Mouse (Mus musculus) ES-Bruce4 (cell line): ENCODE data around the gene Tbc1d22a. TPM values are rescaled to one million over a fixed set of nuclear protein-coding genes. Genes with fewer than 3 reads are reported as not detected.
"Not testable (repeated sequence)": the region's sequence is repeated elsewhere in the genome, so short reads cannot be mapped to it uniquely, and the experiment has no call there.

ENCODE experiments used
- H3K27ac ChIP-seq: 2 replicates; pipeline ENCODE4 v1.5.1; 2012; ENCODE audit warnings: low read length, inconsistent platforms; ENCODE audit not compliant: insufficient read depth
- H3K27me3 ChIP-seq: 2 replicates; pipeline ENCODE4 v1.6.1; 2012; ENCODE audit warnings: mild to moderate bottlenecking, low read length, inconsistent platforms; ENCODE audit not compliant: control insufficient read depth, poor library complexity, insufficient read depth, severe bottlenecking
- H3K36me3 ChIP-seq: 2 replicates; pipeline ENCODE4 v1.6.1; 2012; ENCODE audit warnings: inconsistent platforms, mild to moderate bottlenecking, low read length, moderate library complexity; ENCODE audit not compliant: control insufficient read depth, poor library complexity, insufficient read depth, severe bottlenecking
- H3K4me1 ChIP-seq: one replicate; pipeline ENCODE4 v1.8.1; 2011; ENCODE audit warnings: low read length; ENCODE audit not compliant: control insufficient read depth, insufficient read depth
- H3K4me3 ChIP-seq: 2 replicates; pipeline ENCODE4 v1.5.1; 2011; ENCODE audit warnings: low read depth, mild to moderate bottlenecking, low read length
- H3K9ac ChIP-seq: 2 replicates; pipeline ENCODE4 v1.6.1; 2012; ENCODE audit warnings: low read depth, mild to moderate bottlenecking, inconsistent platforms; ENCODE audit not compliant: poor library complexity, severe bottlenecking
- H3K9me3 ChIP-seq: replicated peaks from 2 replicates; pipeline ENCODE4 v1.6.1; 2012; ENCODE audit warnings: mild to moderate bottlenecking, low read length, inconsistent platforms; ENCODE audit not compliant: control insufficient read depth, poor library complexity, insufficient read depth, severe bottlenecking
- CTCF ChIP-seq: IDR thresholded peaks from one replicate; pipeline ENCODE4 v1.8.1; 2011; ENCODE audit warnings: low read depth, low read length
- EP300 ChIP-seq: IDR thresholded peaks from 2 replicates; pipeline ENCODE4 v1.6.1; 2011; ENCODE audit warnings: low read depth, low read length; ENCODE audit not compliant: insufficient read depth
- POLR2A ChIP-seq: IDR thresholded peaks from one replicate; pipeline ENCODE4 v1.8.1; 2011; ENCODE audit warnings: low read length; ENCODE audit not compliant: insufficient read depth
- polyA plus RNA-seq: library from polyadenylated mRNA; stranded (reverse); fragments of >200 nt; gene quantifications from 2 replicates; pipeline ENCODE4 v1.2.4, GENCODE M21; 2011; ENCODE audit warnings: low read depth; ENCODE audit not compliant: missing spikeins, insufficient read depth, insufficient read length

Gene Tbc1d22a
- polyA plus RNA-seq, 1 experiment, result 14.1 TPM

GRCm38 (mm10) chr15:86190387-86190786 lies 23.9 kb upstream of the Tbc1d22a start:
- TF ChIP-seq EP300 (no peak), CTCF (no peak), POLR2A (no peak)
- Histone ChIP-seq H3K4me1 (peaks cover 4% of the 10 kb centered on the region), H3K9ac (no peak overlapping the region), H3K4me3 (no peak overlapping the region), H3K36me3 (no peaks in the 10 kb centered on the region), H3K9me3 (no peaks in the 10 kb centered on the region), H3K27me3 (no peaks in the 10 kb centered on the region; the same call in 1 of the 2 replicates), H3K27ac (no peak overlapping the region)

GRCm38 (mm10) chr15:86191505-86191904 lies 22.8 kb upstream of the Tbc1d22a start:
- no peak overlapping the region for H3K27ac ChIP-seq
- H3K27me3 ChIP-seq, result no peaks in the 10 kb centered on the region; the same call in 1 of the 2 replicates
- H3K9me3 ChIP-seq, result no peaks in the 10 kb centered on the region
- H3K4me1 ChIP-seq, result peaks cover 4% of the 10 kb centered on the region
- no peaks in the 10 kb centered on the region for H3K36me3 ChIP-seq
- no peak overlapping the region for H3K9ac ChIP-seq
- H3K4me3 ChIP-seq, result no peak overlapping the region
- no peak for TF ChIP-seq CTCF
- TF ChIP-seq EP300, result no peak
- TF ChIP-seq POLR2A, result no peak

GRCm38 (mm10) chr15:86191933-86192332 lies 22.3 kb upstream of the Tbc1d22a start:
- H3K36me3 ChIP-seq, result no peaks in the 10 kb centered on the region
- H3K4me1 ChIP-seq, result peaks cover under 1% of the 10 kb centered on the region
- H3K4me3 ChIP-seq, result no peak overlapping the region
- no peak overlapping the region for H3K9ac ChIP-seq
- no peak overlapping the region for H3K27ac ChIP-seq
- H3K27me3 ChIP-seq, result no peaks in the 10 kb centered on the region; the same call in 1 of the 2 replicates
- H3K9me3 ChIP-seq, result no peaks in the 10 kb centered on the region
- TF ChIP-seq POLR2A (no peak), EP300 (no peak), CTCF (no peak)

- not testable (repeated sequence) for H3K4me1 ChIP-seq, H3K27ac ChIP-seq, H3K9me3 ChIP-seq, H3K27me3 ChIP-seq, H3K36me3 ChIP-seq
- Histone ChIP-seq H3K9ac (peak overlapping the region; percentile 76), H3K4me3 (peak overlapping the region; percentile 70)
These were observed 19.4 kb upstream of the Tbc1d22a start for GRCm38 (mm10) chr15:86194676-86195453.

- no peaks in the 10 kb centered on the region for H3K36me3 ChIP-seq
- no peaks in the 10 kb centered on the region for H3K9me3 ChIP-seq
- H3K4me3 ChIP-seq, result no peak overlapping the region
- no peaks in the 10 kb centered on the region for H3K27me3 ChIP-seq
- peaks cover 3% of the 10 kb centered on the region for H3K4me1 ChIP-seq
- no peak overlapping the region for H3K27ac ChIP-seq
- H3K9ac ChIP-seq, result no peak overlapping the region
- TF ChIP-seq EP300 (no peak), CTCF (no peak), POLR2A (no peak)
These were observed 15.2 kb upstream of the Tbc1d22a start for GRCm38 (mm10) chr15:86199052-86199451.

GRCm38 (mm10) chr15:86199482-86199881 lies 14.8 kb upstream of the Tbc1d22a start:
- Histone ChIP-seq H3K4me3 (no peak overlapping the region), H3K9me3 (no peaks in the 10 kb centered on the region), H3K9ac (no peak overlapping the region), H3K36me3 (no peaks in the 10 kb centered on the region), H3K27ac (no peak overlapping the region), H3K27me3 (no peaks in the 10 kb centered on the region), H3K4me1 (peaks cover 3% of the 10 kb centered on the region)
- TF ChIP-seq POLR2A (no peak), CTCF (no peak), EP300 (no peak)
